Mouse (Mus musculus): Measurements from ENCODE around the gene Fbxo31. TPM values are rescaled to one million over a fixed set of nuclear protein-coding genes. Genes with fewer than 3 reads are reported as not detected.

Fbxo31 gene
- polyA plus RNA-seq (2017; shearing (Covaris generic)) = 10 to 100 TPM; 24.4 to 47.1 TPM

DNA sequence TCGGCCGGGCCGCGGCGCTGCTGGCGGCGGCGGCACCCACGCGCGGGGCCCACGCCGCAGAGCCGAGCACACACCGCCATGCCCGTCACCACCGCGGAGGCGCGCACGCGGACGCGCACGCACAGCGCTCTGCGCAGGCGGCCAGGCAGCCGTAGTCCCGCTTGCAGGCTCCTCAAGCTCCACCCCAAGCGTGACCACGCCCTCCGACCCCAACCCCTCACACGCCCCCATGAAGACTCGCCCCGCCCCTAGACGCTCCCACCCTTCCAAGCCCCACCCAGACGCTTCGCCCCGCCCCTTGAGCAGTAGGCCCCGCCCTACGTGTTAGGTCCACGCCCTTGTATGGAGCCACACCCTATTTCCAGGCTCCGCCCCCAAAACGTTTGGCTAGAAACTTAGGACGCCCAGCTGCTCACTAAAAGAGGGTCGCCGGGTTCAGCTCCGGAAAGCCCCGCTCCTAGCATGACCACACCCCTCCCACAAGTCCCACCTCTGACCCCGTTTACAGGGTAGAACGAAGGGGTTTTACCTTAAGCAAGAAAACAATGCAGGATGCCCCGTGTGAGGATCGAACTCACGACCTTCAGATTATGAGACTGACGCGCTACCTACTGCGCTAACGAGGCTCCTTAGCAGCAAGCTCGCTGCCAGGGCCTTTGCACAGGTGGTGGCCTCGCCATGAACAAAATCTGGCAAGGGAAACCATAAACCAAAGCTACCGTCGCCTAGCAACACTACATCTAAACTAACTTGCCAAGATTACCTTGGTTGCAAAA lies at the start of gene Fbxo31:
TSS of gene Fbxo31 (minus strand) at position 131 of the 776 bp plus-strand sequence.

DNA sequence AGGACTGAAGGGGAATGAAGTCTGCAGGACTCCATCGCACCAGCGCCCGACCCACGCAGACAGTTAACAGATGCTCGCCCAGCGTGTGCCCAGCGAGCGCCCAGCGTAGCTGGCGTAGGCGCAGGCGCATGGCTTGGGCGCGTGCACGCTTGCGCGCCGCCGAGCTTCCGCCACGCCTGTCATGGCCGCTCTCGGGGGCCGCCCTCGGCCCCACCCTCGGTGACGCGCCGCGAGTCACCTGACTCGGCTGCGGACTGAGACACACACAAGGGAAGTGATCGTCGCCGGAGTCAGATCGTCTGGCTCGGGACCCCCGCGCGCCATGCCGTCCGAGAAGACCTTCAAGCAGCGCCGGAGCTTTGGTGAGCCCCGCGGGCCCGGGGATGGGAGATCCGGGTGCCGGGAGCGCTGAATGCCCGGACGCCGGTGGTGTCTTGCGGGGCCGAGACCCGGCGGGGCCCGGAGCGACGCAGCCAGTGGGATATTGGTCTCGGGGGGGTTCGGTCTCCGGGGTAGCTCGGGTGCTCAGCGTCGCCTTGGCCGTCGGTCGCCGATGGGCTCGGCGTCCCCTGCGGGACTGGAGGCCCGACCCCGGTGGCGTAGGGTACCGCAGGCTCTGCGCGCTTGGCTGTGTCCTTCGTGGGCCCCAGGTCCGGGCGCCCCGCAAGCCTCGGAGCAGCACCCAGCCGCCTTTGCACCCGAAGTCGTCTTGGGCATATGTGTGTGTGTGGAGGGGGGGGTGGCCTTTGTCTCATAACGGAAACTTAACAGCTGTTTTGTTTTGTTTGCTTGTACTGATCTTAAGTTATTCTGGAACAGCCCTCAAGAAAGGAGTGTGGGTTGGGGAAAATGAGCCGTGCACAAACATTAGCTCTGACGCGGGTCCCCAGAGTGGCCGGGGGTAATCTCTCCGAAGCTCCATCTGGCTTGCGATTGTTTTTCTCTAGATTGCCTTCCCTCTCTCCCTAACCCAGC lies 11.9 kb upstream of the Fbxo31 start, which contains the start of gene Map1lc3b:
TSS of gene Map1lc3b (plus strand) at position 159 of the 975 bp plus-strand sequence.

DNA sequence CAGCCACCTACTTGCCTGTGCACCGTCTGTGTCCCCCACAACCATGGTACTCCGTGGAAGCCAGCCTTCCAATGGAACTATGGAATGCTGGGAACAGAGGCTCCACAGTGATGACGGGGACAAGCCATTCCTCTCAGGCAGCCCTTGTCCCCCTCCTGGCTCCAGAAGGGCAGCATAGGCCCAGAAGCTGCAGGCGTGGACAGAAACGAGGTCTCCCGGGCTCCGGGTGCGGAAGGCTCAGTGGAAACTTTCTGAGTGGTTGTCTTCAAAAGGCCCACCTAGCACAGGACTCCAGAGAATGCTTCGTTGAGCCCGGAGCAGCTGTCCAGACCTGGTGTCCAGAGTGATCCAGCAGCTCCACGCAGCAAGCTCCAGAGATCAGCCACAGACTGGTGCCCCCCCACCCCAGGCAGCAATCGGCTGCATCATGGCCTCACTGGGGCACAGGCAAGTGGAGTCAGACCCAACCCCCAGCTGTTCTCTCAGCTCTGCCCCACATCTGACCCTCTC lies 34.3 kb downstream of the Fbxo31 start, which contains the start of gene 1700018B08Rik:
TSS of gene 1700018B08Rik (minus strand) at position 45 of the 510 bp plus-strand sequence.

Other genes starting within 250 kb of the Fbxo31 start
- not detected for gene 1700018B08Rik, start 34.5 kb downstream of the Fbxo31 start, polyA plus RNA-seq (2017; shearing (Covaris generic))
- gene Map1lc3b, start 11.6 kb upstream of the Fbxo31 start, polyA plus RNA-seq (2017; shearing (Covaris generic)) = 100 to 1,000 TPM; 298 to 358 TPM
- under 1 TPM in 1 of 2 experiments, not detected in 1; 0.26 TPM for gene Zcchc14, start 74.1 kb upstream of the Fbxo31 start, polyA plus RNA-seq (2017; shearing (Covaris generic))
- gene Jph3, start 150.8 kb upstream of the Fbxo31 start, polyA plus RNA-seq (2017; shearing (Covaris generic)) = under 1 TPM; 0.10 to 0.12 TPM

Measured in activated CD4-positive, CD25-positive, alpha-beta regulatory T cell (primary cell).